Mouse (Mus musculus) kidney, postnatal 10 days (tissue): ENCODE measurements around the gene Ssxb3.
"Not testable (repeated sequence)": the region's sequence is repeated elsewhere in the genome, so short reads cannot be mapped to it uniquely, and the experiment has no call there.

Experiments
- DNase-seq: peaks from one replicate; pipeline ENCODE4 v3.0.0; 2021; ENCODE audit warnings: mixed read lengths

The Ssxb3 gene

DNA sequence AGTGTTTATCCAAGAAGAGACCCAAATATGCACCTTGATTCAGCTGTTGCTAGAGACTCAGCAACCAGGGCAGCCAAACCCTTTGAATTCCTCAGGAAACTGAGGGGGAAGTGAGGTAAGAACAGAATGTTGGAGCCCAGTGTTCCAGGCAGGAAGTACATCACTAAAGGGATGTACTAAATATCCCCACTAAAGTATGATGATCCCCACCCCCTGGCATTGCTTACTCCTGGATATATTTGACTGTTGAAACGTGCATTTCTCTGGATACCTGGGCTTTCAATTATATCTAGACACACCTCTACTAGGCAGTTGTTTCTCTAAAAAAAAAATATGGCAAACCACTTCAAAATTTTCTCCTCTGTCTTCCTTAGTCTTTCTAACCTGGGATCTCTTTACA is at the start of gene Ssxb3:
TSS of gene Ssxb3 (minus strand) at position 101 of the 400 bp plus-strand sequence.
- not testable (repeated sequence) for DNase-seq

- not testable (repeated sequence) for DNase-seq
Observed at GRCm38 (mm10) chrX:8548155-8548554, 43.5 kb downstream of the Ssxb3 start, which contains the start of gene Ssxb6. Gene Ssxb6, minus strand, starts transcription at chrX:8548255.
